Mouse (Mus musculus): ENCODE data around the gene Lamtor4. TPM values are rescaled to one million over a fixed set of nuclear protein-coding genes. Genes with fewer than 3 reads are reported as not detected.

Lamtor4 gene
- polyA plus RNA-seq, 1 experiment from 2014 or later, result 68.5 TPM

GRCm38 (mm10) chr5:138256966-138257584 is 1.8 kb downstream of the Lamtor4 start:
- peaks cover 43% of the 10 kb centered on the region for H3K36me3 ChIP-seq (ENCODE audit: control insufficient read depth, insufficient read depth, low read length)
- no peaks in the 10 kb centered on the region for H3K9me3 ChIP-seq (ENCODE audit: control insufficient read depth, low read length)
- no peak for ATAC-seq (replicated peaks; ENCODE audit: low FRiP score, low TSS enrichment, low read depth)
- DNase-seq (ENCODE audit: low spot score), result no peak
- H3K4me2 ChIP-seq (ENCODE audit: low read length), result no peak overlapping the region
- H3K27me3 ChIP-seq (replicated peaks; ENCODE audit: control insufficient read depth, insufficient read depth, low read length), result no peaks in the 10 kb centered on the region
- no peak overlapping the region for H3K27ac ChIP-seq (ENCODE audit: low read depth)
- no peak overlapping the region for H3K9ac ChIP-seq (ENCODE audit: low read length)
- H3K4me1 ChIP-seq (replicated peaks; ENCODE audit: control insufficient read depth, insufficient read depth, low read length), result peaks cover 7% of the 10 kb centered on the region; the same call in 1 of the 2 replicates
- 85% methylated on average over 10 of the region's 10 CpGs for WGBS
- no peak overlapping the region for H3K4me3 ChIP-seq (ENCODE audit: low read depth, low read length)

- no peak overlapping the region for H3K9ac ChIP-seq (ENCODE audit: low read length)
- H3K9me3 ChIP-seq (ENCODE audit: control insufficient read depth, low read length), result no peaks in the 10 kb centered on the region
- peaks cover 46% of the 10 kb centered on the region for H3K36me3 ChIP-seq (ENCODE audit: control insufficient read depth, insufficient read depth, low read length)
- DNase-seq (ENCODE audit: low spot score) (no peak), ATAC-seq (replicated peaks; ENCODE audit: low FRiP score, low TSS enrichment, low read depth) (no peak)
- H3K4me2 ChIP-seq (ENCODE audit: low read length), result no peak overlapping the region
- H3K4me3 ChIP-seq (ENCODE audit: low read depth, low read length), result no peak overlapping the region
- no peaks in the 10 kb centered on the region for H3K27me3 ChIP-seq (replicated peaks; ENCODE audit: control insufficient read depth, insufficient read depth, low read length)
- 89% methylated on average over 4 of the region's 4 CpGs for WGBS
- peaks cover 11% of the 10 kb centered on the region for H3K4me1 ChIP-seq (replicated peaks; ENCODE audit: control insufficient read depth, insufficient read depth, low read length)
- no peak overlapping the region for H3K27ac ChIP-seq (ENCODE audit: low read depth)
Observed at GRCm38 (mm10) chr5:138257585-138257978, 2.3 kb downstream of the Lamtor4 start.

GRCm38 (mm10) chr5:138258078-138258477 is 2.8 kb downstream of the Lamtor4 start:
- no peaks in the 10 kb centered on the region for H3K27me3 ChIP-seq (replicated peaks; ENCODE audit: control insufficient read depth, insufficient read depth, low read length)
- peaks cover 16% of the 10 kb centered on the region for H3K4me1 ChIP-seq (replicated peaks; ENCODE audit: control insufficient read depth, insufficient read depth, low read length)
- no peak overlapping the region for H3K27ac ChIP-seq (ENCODE audit: low read depth)
- H3K36me3 ChIP-seq (ENCODE audit: control insufficient read depth, insufficient read depth, low read length), result peaks cover 46% of the 10 kb centered on the region
- H3K4me3 ChIP-seq (ENCODE audit: low read depth, low read length), result no peak overlapping the region
- H3K9ac ChIP-seq (ENCODE audit: low read length), result no peak overlapping the region
- H3K4me2 ChIP-seq (ENCODE audit: low read length), result no peak overlapping the region
- WGBS, result 76% methylated on average over 3 of the region's 3 CpGs
- DNase-seq (ENCODE audit: low spot score) (no peak), ATAC-seq (replicated peaks; ENCODE audit: low FRiP score, low TSS enrichment, low read depth) (no peak)
- H3K9me3 ChIP-seq (ENCODE audit: control insufficient read depth, low read length), result no peaks in the 10 kb centered on the region

GRCm38 (mm10) chr5:138258542-138258941 is 3.3 kb downstream of the Lamtor4 start:
- peaks cover 46% of the 10 kb centered on the region for H3K36me3 ChIP-seq (ENCODE audit: control insufficient read depth, insufficient read depth, low read length)
- no peak for DNase-seq (ENCODE audit: low spot score)
- no peak overlapping the region for H3K4me2 ChIP-seq (ENCODE audit: low read length)
- H3K27me3 ChIP-seq (replicated peaks; ENCODE audit: control insufficient read depth, insufficient read depth, low read length), result no peaks in the 10 kb centered on the region
- peaks cover 18% of the 10 kb centered on the region for H3K4me1 ChIP-seq (replicated peaks; ENCODE audit: control insufficient read depth, insufficient read depth, low read length)
- no peak overlapping the region for H3K4me3 ChIP-seq (ENCODE audit: low read depth, low read length)
- no peaks in the 10 kb centered on the region for H3K9me3 ChIP-seq (ENCODE audit: control insufficient read depth, low read length)
- H3K9ac ChIP-seq (ENCODE audit: low read length), result no peak overlapping the region
- WGBS, result 80% methylated on average over 6 of the region's 6 CpGs
- ATAC-seq (replicated peaks; ENCODE audit: low FRiP score, low TSS enrichment, low read depth), result no peak
- H3K27ac ChIP-seq (ENCODE audit: low read depth), result no peak overlapping the region

GRCm38 (mm10) chr5:138258993-138259392 is 3.7 kb downstream of the Lamtor4 start:
- Histone ChIP-seq H3K9me3 (ENCODE audit: control insufficient read depth, low read length) (no peaks in the 10 kb centered on the region), H3K27me3 (replicated peaks; ENCODE audit: control insufficient read depth, insufficient read depth, low read length) (no peaks in the 10 kb centered on the region), H3K36me3 (ENCODE audit: control insufficient read depth, insufficient read depth, low read length) (peaks cover 46% of the 10 kb centered on the region), H3K27ac (ENCODE audit: low read depth) (no peak overlapping the region), H3K9ac (ENCODE audit: low read length) (no peak overlapping the region), H3K4me1 (replicated peaks; ENCODE audit: control insufficient read depth, insufficient read depth, low read length) (peaks cover 18% of the 10 kb centered on the region), H3K4me2 (ENCODE audit: low read length) (no peak overlapping the region), H3K4me3 (ENCODE audit: low read depth, low read length) (no peak overlapping the region)
- ATAC-seq (replicated peaks; ENCODE audit: low FRiP score, low TSS enrichment, low read depth) (no peak), DNase-seq (ENCODE audit: low spot score) (no peak)
- 62% methylated on average over 7 of the region's 7 CpGs for WGBS

- DNase-seq (ENCODE audit: low spot score), result no peak
- ATAC-seq (replicated peaks; ENCODE audit: low FRiP score, low TSS enrichment, low read depth), result no peak
Observed at GRCm38 (mm10) chr5:138260051-138260450, 4.8 kb downstream of the Lamtor4 start.

GRCm38 (mm10) chr5:138260834-138261233 is 5.6 kb downstream of the Lamtor4 start:
- DNase-seq (ENCODE audit: low spot score), result no peak
- ATAC-seq (replicated peaks; ENCODE audit: low FRiP score, low TSS enrichment, low read depth), result no peak
- no peak overlapping the region for H3K9ac ChIP-seq (ENCODE audit: low read length)
- H3K9me3 ChIP-seq (ENCODE audit: control insufficient read depth, low read length), result no peaks in the 10 kb centered on the region
- peaks cover 47% of the 10 kb centered on the region for H3K36me3 ChIP-seq (ENCODE audit: control insufficient read depth, insufficient read depth, low read length)
- peaks cover 22% of the 10 kb centered on the region for H3K4me1 ChIP-seq (replicated peaks; ENCODE audit: control insufficient read depth, insufficient read depth, low read length)
- WGBS, result 77% methylated on average over 11 of the region's 11 CpGs
- no peak overlapping the region for H3K4me3 ChIP-seq (ENCODE audit: low read depth, low read length)
- no peak overlapping the region for H3K27ac ChIP-seq (ENCODE audit: low read depth)
- H3K4me2 ChIP-seq (ENCODE audit: low read length), result no peak overlapping the region
- no peaks in the 10 kb centered on the region for H3K27me3 ChIP-seq (replicated peaks; ENCODE audit: control insufficient read depth, insufficient read depth, low read length)

More at GRCm38 (mm10) chr5:138260051-138260450, 4.8 kb downstream of the Lamtor4 start:
- Histone ChIP-seq H3K27ac (ENCODE audit: low read depth) (no peak overlapping the region), H3K9me3 (ENCODE audit: control insufficient read depth, low read length) (no peaks in the 10 kb centered on the region), H3K4me1 (replicated peaks; ENCODE audit: control insufficient read depth, insufficient read depth, low read length) (peaks cover 22% of the 10 kb centered on the region), H3K9ac (ENCODE audit: low read length) (no peak overlapping the region), H3K4me2 (ENCODE audit: low read length) (no peak overlapping the region), H3K36me3 (ENCODE audit: control insufficient read depth, insufficient read depth, low read length) (peaks cover 46% of the 10 kb centered on the region), H3K27me3 (replicated peaks; ENCODE audit: control insufficient read depth, insufficient read depth, low read length) (no peaks in the 10 kb centered on the region), H3K4me3 (ENCODE audit: low read depth, low read length) (no peak overlapping the region)
- WGBS, result 80% methylated on average over 10 of the region's 10 CpGs

- Histone ChIP-seq H3K36me3 (ENCODE audit: control insufficient read depth, insufficient read depth, low read length) (peaks cover 54% of the 10 kb centered on the region), H3K4me2 (ENCODE audit: low read length) (no peak overlapping the region), H3K9me3 (ENCODE audit: control insufficient read depth, low read length) (no peaks in the 10 kb centered on the region), H3K4me3 (ENCODE audit: low read depth, low read length) (no peak overlapping the region), H3K9ac (ENCODE audit: low read length) (no peak overlapping the region), H3K27me3 (replicated peaks; ENCODE audit: control insufficient read depth, insufficient read depth, low read length) (no peaks in the 10 kb centered on the region), H3K27ac (ENCODE audit: low read depth) (no peak overlapping the region), H3K4me1 (replicated peaks; ENCODE audit: control insufficient read depth, insufficient read depth, low read length) (peaks cover 15% of the 10 kb centered on the region)
- DNase-seq (ENCODE audit: low spot score), result no peak
- WGBS, result 81% methylated on average over 4 of the region's 4 CpGs
- no peak for ATAC-seq (replicated peaks; ENCODE audit: low FRiP score, low TSS enrichment, low read depth)
Observed at GRCm38 (mm10) chr5:138262001-138262400, 6.7 kb downstream of the Lamtor4 start.

GRCm38 (mm10) chr5:138262582-138263240 is 7.4 kb downstream of the Lamtor4 start:
- Histone ChIP-seq H3K4me1 (replicated peaks; ENCODE audit: control insufficient read depth, insufficient read depth, low read length) (peaks cover 15% of the 10 kb centered on the region), H3K27ac (ENCODE audit: low read depth) (no peak overlapping the region), H3K9ac (ENCODE audit: low read length) (peak overlapping the region; percentile 78), H3K27me3 (replicated peaks; ENCODE audit: control insufficient read depth, insufficient read depth, low read length) (no peaks in the 10 kb centered on the region), H3K9me3 (ENCODE audit: control insufficient read depth, low read length) (no peaks in the 10 kb centered on the region), H3K4me2 (ENCODE audit: low read length) (peak overlapping the region; percentile 89), H3K4me3 (ENCODE audit: low read depth, low read length) (peak overlapping the region; percentile 73), H3K36me3 (ENCODE audit: control insufficient read depth, insufficient read depth, low read length) (peaks cover 50% of the 10 kb centered on the region)
- DNase-seq (ENCODE audit: low spot score) (no peak), ATAC-seq (replicated peaks; ENCODE audit: low FRiP score, low TSS enrichment, low read depth) (no peak)
- WGBS, result 64% methylated on average over 18 of the region's 18 CpGs

All from intestine, embryonic 14.5 days (tissue).